Mouse (Mus musculus) embryo, embryonic 11.5 days (tissue): ENCODE measurements around the gene Caprin2.
"Not testable (repeated sequence)": the region's sequence is repeated elsewhere in the genome, so short reads cannot be mapped to it uniquely, and the experiment has no call there.

ENCODE experiments used
- DNase-seq: peaks from one replicate; pipeline ENCODE4 v3.0.0-alpha.2; 2012; ENCODE audit warnings: low read depth, low spot score

Gene Caprin2

GRCm38 (mm10) chr6:148895773-148896506, at the start of gene Caprin2:
Gene Caprin2 (minus strand): TSS chr6:148896237.
- peak; percentile 95 for DNase-seq

GRCm38 (mm10) chr6:148944767-148945508, 48.9 kb upstream of the Caprin2 start:
- DNase-seq = peak; percentile 58

DNA sequence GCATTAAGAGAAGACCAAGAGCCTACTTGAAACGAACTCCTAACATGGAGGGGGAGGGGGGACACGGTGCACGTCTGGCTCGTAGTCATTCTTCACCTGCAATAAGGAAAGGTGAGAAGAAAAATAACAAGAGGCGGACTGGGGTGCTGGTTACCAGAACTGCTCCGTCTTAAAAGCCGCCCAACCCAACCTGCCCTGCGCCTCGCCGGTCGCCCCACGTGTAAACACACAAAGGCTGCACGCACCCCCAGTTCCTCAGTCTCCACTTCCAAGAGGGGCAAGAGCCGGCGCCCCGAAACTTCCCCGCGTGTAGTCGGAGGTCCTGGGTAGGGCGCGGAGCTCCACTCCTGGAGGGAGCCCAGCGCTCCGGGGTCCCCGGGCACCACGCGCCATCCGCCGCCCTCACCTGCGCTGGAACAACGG, 48.3 kb upstream of the Caprin2 start:
- DNase-seq = no peak

- DNase-seq = no peak
Measured at GRCm38 (mm10) chr6:148943695-148944094, 47.7 kb upstream of the Caprin2 start.

DNA sequence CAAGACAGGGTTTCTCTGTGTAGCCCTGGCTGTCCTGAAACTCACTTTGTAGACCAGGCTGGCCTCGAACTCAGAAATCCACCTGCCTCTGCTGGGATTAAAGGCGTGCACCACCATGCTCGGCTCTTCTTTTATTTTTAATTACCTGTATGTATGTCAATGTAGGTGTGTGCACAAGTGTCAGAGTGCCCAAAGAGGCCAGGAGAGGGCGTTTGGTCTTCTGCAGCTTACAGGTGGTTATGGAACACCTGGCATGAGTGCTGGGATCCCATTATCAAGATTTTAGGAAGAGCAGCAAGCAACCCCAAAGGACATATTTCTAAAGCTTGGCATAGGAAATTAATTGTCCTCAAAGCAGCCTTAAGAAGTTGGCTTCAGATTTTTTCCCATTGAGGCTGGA, 46.4 kb upstream of the Caprin2 start:
- no peak for DNase-seq

DNA sequence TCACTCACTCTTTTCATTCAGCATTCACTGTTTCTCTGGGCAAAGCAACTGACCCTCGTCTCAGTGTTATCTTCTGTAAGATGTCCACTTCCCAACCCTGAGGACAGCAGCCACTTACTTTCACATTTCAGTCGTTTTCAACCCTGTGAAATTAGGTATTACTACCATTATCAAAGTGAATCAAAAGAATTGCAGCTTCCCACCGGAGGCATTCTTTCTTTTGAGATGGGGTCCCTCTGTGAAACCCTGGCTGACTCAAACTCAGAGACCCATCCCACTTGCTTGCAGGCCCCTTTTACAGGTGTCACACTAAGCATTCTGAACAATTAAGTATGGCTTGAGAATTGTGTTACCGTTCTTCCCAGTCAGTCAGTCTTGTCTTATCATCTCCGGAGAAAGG, 45.8 kb upstream of the Caprin2 start:
- no peak for DNase-seq

DNA sequence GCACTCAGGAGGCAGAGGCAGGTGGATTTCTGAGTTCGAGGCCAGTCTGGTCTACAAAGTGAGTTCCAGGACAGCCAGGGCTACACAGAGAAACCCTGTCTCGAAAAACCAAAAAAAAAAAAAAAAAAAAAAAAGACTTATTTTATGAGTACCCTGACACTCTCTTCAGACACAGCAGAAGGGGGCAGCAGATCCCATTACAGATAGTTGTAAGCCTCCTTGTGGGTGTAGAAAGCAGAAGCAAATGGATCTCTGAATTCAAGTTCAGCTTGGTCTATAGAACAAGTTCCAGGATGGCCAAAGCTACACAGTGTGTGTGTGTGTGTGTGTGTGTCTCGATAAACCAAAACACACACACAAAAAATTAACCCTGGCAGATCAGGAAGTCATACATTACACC, 44.3 kb upstream of the Caprin2 start:
- not testable (repeated sequence) for DNase-seq

DNA sequence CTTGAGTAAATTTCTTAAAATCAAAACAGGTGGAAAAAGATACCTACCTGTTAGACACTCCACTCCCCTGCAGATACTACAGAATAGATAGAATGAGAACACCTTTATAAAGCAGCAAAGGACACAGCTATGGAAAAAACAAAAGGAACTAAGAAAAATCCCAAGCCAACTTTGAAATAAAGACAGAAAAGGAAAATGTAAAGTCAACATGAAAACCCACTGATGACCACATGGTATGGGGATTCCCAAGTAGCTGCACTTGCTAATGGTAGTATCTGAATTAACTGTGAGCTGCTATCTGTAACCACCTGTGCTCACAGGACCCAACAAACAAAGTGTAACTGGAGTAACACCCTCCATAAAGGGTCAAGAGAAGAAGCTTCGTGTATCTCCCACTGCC, 41.7 kb upstream of the Caprin2 start:
- DNase-seq = no peak

DNA sequence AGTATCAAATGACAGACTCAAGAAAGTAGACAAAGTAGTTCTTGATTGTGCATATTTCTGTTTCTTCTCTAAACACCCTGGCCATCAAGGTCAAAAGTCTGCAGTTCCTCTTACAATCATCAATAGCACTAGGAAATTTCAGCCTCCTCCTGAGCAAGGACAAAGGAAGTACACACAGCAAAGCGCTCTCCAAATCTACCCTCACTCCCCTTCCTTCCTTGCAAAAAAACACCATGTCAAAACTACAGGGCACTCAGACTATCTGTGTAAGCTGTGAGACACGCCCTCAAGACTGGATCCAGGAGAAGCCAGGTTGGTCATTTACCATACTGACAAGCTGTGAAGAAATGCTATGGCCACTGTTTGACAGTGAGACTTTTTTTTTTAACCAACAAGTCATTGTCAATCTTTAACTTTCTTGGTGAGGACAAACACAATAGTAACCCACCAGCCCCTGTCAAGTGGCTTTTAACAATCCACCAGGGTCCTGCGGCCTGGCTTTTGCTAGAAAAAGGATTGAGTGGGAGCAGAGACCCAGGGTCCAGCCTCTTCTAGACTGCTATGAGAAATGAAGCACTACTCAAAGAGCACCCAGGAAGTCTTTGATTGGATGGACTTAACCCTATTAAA, 39.0 kb upstream of the Caprin2 start:
- DNase-seq = no peak

DNA sequence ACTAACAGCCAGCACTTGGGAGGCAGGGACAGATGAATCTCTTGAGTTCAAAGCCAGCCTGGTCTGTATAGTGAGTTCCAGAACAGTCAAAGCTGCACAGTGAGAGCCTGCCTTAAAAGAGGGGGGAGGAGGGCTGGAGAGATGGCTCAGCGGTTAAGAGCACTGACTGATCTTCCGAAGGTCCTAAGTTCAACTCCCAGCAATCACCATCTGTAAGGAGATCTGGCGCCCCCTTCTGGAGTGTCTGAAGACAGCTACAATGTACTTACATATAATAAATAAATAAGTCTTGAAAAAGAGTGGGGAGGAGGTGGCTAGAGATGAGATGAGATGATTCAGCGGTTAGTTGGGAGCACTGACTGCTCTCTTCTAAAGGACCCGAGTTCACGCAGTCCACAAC, 35.2 kb upstream of the Caprin2 start:
- no peak for DNase-seq

DNA sequence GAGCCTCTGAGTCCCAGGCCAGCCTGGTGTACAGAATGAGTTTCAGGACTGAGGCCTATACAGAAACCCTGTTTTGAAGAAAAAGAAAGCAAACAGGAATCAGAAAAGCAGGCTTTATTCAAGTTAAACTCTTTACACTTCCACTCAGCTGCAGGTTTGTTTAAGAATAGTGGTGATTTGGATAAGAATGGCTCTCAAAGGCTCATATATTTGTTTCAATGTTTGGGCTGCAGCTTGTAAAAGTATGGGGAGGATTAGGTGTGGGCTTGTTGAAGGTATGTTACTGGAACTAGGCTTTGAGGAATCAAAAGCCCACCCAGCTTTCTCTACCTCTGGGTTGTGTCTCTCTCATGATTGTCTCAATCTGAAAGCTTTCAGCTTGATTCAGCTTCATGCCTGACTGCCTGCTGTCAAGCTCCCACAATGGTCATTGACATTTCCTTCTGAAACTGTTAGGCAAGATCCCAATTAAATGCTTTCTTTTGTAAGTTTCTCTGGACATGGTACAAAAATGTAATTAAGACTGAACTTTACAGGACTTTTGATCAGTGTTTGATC, 22.9 kb upstream of the Caprin2 start:
- DNase-seq = no peak

DNA sequence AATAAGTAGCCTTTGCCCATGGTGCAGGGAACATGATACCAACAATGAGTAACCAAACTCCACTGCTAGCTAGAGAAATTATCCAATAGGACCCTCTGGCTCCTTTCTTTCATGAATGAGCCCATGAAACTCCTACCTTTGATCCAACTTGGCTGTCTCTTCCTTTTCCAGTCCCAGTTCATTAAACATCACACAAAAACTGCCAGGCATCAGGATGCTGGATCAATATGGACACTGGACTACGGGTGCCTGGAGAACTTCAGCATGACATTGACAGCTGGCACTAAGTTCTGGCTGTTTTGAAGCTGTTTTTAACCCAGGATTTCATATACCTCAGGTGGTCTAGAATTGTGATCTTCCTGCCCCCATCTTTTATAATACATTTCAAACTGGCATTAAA, 21.6 kb upstream of the Caprin2 start:
- no peak for DNase-seq

DNA sequence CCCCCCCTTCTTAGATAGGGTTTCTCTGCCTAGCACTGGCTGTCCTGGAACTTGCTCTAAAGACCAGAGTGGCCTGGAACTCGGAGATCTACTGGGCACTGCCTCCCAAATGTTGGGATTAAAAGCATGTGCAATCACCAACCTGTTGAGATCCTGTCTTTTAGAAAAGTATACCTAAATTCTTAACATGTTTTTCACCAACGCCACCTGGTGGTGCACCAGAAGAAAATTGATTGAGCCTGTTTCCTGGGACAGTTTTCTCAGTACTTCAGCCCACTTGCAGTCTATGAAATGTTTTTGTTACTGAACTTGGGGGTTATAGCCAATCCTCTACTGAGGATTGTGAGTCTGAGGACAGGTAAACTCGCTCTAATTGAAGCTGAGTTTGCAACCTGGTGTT, 20.8 kb upstream of the Caprin2 start:
- no peak for DNase-seq

- DNase-seq = peak; percentile 50
Measured at GRCm38 (mm10) chr6:148913938-148914337, 17.9 kb upstream of the Caprin2 start.

GRCm38 (mm10) chr6:148911906-148912305, 15.9 kb upstream of the Caprin2 start:
- not testable (repeated sequence) for DNase-seq

- DNase-seq = no peak
Measured at GRCm38 (mm10) chr6:148906958-148907357, 10.9 kb upstream of the Caprin2 start.

DNA sequence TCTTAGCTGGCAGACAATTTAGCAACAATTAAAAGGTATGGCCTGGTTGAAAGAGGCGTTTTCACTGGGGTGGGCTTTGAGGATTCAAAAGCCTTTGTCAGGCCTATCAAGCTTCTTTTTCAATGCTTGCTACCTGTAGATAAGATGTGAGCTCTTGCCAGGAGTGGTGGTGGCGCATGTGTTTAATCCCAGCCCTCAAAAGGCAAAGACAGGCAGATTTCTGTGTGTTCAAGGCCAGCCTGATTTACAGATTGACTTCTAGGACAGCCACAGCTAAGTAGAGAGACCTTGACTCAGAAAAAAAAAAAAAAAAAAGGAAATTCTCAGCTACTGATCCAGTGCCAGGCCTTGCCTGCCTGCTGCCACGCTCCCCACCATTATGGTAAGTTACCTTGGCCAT, 6.7 kb upstream of the Caprin2 start:
- no peak for DNase-seq

- DNase-seq = no peak
Measured at GRCm38 (mm10) chr6:148896507-148896851, 442 bp upstream of the Caprin2 start.

DNA sequence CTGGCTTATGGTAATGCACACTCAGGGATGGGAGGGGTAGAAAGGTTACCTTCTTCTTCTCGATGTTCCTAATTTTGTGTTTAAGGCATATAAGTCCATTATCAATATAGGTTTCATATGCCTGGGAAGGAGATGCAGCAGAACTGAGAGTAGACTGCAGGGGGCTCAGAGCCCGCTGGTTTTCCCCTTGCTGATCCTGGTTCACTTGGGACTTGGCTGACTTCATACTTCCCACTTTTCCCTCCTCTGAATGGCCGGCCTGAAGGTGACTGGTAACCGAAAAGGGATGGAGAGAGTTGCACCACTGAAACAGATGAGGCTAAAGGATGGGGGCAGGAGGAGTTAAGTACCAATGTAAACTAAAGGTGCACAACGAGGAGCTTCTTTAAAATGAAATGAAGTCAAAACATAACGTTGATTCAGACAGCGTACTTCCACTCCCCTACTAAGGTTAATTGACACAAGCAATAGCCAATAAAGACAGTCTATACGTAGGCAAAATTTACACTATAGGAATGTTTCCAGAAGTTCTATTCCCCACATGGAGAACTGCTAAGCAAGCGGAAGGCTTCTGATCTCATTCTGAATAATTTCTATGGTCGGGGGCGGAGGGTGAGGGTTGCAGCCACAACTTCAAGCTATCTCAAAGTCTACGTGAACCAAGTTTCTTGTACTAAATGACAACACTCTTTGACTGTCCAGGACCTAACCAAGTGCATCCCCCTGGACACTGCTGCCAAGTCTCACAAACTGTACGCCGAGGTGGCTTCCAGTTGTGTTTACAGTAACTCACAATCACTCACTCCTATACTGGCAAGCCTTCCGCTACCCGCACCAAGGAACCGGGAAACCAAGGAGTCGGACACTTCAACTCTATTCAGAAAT, 907 bp downstream of the Caprin2 start:
- no peak for DNase-seq

- DNase-seq = no peak
Measured at GRCm38 (mm10) chr6:148873911-148874310, 22.1 kb downstream of the Caprin2 start.

DNA sequence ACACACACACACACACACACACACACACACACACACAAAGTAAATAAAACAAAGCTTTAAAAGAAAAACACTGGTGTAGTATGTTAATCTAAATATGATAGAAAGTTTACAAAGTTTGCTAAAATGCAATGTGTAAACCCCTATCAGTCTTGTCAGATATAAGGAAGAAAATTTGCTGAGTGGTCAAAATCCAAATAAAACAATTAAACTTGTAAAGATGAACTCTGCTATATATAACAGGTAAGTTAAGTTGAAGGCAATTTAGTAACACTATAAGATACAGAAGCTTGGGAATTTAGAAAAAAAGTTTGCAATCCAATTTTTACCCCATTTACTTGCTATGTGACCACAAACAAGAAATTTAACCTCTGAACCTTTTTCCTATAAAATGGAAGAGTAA, 50.4 kb downstream of the Caprin2 start:
- no peak for DNase-seq
